Mouse (Mus musculus) cerebellum, postnatal 10 days (tissue): ENCODE results near the gene Socs2.

Experiments used
- DNase-seq, 2 experiments: peaks; one replicate each; pipeline ENCODE4 v3.0.0; 2021; ENCODE audit warnings: mixed read lengths in 2 of 2

Gene Socs2

DNA sequence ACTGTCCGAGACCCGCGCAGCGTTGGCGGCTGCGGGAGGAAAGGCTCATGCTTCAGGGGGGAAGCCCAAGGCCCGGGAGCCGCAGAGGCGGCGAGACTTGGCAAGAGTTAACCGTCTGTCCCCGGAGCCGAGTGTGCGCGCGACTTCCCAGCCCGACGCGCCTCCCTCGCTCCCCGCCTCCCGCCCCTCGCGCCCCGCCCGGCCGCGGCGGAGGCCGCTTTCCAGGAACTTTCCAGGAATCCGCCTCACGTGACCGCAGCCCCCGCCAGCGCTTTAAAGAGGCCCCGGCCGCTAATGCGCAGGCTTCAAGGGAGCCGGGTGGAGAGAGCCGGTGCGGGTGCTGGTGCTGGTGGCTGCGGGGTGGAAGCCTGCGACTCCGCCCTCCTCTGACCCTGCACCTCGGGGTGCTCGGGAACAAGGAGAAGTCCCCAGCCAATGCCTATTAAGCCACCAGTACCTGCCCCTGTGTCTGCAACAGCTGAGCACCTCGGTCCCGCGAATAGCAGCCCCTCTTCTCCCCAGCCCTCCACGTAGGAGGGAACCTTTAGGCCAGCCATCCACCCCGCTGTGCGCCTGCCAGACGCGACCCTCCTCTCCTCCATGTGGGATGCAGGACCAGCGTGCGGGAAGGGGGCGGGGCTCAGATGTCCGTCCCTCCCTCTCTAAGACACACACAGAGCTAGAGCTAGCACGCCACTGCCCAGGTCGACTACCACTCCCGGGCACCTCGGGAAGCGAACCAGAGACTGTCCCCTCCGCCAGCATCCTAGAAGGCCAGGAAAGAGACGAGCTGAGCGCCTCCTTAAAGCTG, at the start of gene Socs2:
Gene Socs2, minus strand, starts transcription at position 496 of the 811 bp plus-strand sequence.
- DNase-seq = peak; percentile 96 to 97

DNA sequence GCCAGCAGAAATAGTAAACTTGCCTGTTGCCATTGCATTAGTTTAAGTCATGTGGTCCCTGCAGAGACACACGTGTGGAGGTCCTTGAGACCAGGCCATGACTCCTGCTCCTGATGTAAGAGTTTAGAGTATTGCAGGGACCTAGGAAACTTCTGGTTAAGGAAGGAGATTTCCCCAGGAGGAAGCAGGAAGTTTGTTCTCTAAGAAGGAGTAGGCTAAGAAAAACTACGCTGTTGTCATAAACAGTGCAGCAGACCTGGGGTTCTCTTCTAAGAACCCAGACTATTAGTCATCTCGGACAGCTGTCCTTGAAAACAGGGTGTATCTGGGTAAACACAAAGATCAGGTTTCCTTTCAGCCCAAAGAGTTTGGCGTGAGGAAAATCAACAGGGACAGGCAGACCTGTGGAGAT, 48.5 kb upstream of the Socs2 start:
- DNase-seq = no peak

DNA sequence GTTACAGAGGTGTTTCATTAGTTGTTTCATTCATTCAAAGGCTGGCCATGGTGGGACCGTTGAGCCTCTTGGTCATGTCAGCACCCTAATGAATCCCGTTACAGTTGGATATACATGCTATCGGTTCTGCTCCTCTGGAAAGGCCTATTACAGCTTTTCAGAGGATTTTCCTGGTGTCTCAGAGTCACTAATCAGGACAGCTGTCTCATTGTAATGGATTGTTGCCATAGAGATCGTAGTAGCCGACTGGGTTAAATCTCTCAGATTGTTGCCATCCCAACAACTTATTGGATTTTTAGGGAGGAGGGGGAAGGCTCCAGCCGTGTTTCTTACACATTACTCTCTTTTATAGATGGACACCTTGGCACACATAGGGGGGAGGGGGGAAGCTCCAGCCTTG, 47.5 kb upstream of the Socs2 start:
- DNase-seq = no peak

DNA sequence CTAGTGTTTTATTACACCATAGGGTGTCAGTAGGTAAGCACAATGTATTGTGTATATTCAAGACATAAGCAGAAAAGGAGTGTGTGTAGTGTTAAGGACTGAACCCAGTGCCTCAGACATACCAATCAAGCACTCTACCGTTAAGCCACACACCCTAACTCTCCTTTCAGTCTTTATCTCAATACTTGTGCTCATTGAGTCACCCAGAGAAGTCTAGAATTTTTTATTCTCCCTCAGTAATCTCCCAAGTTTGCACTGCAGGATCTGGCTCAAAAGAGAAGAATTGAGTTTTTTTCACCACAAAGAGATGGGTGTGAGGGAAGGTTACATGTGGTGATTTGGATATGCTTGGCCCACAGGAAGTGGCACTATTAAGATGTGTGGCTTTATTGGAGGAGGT, 45.3 kb upstream of the Socs2 start:
- DNase-seq = no peak

DNA sequence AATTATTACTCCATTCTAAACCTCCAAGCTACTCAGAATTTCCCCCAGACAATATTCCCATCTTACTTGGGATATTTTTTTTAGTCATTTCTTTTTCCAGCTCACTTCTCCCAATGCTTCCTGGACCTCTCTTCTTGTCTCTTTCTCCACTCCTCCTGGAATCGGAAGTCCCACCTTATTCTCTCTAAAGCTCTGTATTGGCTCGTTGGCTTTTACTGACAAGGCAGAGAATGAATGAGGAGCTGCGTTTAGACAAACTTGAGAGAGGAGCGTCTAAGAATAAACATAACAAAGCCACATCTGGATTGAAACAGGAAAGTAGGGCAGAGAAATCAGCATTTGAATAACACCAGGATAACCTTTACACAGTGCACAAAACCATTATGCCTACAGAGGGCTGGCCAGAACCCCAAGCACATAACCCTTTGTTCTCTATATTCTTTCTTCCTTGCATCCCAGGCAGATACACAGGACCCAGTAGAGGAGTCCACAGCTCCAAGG, 44.1 kb upstream of the Socs2 start:
- DNase-seq = no peak

DNA sequence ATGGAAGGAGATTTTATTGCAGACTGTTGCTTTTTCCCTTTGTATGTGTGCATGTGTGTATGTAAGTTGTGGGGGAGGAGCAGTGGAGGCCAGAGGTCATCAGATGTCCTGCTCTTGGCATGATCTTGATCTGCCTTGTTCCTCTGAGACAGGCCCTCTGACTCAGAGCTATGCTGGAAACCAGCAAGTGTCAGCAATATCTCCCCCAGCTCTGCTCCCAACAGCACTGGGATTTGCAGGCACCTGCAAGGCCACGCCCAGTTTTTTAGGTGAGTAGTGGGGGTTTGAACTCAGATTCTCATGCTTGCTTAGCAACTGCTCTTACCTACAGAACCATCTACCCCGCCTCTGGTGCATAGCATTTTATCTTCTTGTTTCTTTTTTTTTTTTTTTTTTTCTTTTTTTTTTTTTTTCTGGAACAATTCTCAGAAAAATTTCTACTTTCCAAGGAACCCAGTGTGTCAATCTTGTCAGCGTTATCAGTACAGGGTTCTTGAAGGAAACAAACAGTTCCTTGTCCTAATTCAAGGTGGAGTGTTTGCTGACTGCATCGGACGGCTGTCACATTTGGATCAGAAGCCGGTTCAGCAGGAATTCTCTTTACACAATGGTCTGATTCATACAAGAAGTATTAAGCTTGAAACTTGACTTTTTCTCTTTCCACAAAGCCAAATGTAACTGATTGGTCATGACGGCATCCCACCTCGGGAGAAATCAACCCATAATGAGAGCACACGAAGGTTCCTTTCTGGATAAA, 41.2 kb upstream of the Socs2 start:
- DNase-seq = no peak

DNA sequence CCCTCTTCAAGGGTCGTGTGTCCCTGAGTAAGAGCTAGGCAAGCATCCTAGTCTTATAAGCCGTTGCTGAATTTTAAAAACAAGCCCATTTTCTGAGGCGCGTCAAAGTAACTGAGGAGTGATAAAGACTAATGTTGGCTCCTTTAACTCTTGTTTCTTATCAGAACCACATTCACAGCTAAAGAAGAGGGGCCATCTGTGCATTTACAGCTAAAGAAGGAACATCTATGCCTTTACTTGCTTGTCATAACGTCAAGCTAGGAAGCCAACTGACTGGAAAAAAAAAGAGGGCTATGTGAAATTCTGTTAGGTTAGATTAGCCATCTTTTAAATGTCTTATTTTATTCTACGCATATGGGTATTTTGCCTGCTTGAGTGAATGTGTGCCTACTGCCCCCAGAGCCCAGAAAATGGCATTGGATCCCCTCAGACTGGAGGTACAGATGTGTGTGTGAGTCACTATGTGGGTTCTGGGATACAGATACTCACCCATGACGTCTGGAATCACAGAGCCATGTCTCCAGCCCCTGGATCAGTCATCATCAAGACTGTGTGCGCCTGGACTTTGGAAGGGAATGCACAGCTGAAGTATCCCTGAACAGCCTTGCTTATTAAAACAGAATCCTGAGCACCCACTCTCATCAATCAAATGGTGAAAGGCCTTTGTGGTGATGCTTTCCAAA, 40.5 kb upstream of the Socs2 start:
- DNase-seq = no peak

DNA sequence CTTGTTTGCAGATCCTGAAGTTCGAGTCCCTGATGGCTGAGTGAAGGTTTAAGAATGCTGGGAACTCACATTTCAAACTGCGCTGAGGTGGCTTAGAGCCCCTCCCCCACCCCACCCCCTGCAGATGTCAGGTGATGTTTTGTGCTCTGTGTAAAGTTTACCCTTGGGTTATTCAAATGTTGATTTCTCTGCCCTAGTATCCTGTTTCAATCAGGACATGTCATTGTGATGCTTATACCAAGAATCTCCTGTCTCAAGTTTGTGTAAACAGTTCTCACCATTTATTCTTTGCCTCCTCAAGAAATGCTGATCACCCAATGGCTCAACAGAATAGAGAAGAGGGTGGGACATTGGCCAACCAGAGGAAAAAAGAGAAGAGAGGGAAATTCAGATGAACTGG, 39.1 kb upstream of the Socs2 start:
- no peak for DNase-seq

DNA sequence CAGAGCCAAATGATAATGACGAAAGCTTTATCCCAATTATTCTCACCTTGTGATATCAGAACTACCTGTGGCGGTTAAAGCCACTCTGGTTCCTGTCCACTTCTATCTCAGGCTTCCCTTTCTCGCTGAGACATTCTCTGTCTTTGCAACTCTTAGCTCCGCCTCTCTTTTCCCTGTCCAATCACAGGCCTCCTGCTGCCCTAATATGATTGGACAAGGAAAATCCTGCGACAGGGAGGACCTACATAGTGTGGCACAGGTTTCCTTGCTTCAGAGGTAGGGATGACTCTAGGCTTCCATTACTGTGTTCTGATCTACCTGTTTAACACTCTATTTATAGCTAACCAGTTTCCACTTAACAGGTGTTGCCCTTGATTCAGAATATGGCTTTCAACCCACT, 36.3 kb upstream of the Socs2 start:
- DNase-seq = no peak

DNA sequence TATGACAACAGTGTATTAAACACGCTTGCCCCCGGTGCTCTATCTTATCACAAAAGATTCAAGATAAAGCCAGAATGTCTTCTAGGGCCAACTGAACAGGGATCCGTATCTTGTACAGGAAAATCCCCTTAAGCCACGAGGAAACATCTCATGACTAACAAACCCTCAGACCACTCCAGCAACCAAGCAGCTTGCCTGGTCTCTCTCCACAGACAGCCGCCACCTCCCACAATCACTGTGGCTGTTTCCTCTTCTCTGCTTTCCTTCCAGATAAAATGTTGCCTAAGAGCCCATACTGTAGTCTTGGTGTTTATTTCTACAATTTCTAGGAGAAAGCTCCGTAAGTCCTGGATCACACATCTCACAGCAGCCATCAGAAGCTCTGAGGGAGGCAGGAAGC, 32.1 kb upstream of the Socs2 start:
- no peak for DNase-seq

DNA sequence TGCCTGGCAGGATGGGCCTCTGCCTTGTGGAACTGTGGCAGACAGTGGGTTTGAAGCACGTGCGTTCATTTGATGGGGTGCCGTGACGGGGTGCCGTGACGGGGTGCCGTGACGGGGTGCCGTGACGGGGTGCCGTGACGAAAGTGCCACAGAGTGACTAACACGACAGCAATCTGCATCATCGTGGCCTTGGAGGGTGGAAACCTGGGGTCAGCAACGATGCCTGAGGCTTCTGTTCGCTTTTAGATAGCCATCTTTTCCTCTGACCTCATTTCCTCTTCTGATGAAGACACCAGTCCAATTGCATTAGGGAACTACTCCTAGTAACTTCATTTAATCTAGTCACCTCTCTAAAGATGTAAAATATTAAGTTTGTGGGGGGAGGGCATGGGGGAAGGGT, 31.0 kb upstream of the Socs2 start:
- no peak for DNase-seq

DNA sequence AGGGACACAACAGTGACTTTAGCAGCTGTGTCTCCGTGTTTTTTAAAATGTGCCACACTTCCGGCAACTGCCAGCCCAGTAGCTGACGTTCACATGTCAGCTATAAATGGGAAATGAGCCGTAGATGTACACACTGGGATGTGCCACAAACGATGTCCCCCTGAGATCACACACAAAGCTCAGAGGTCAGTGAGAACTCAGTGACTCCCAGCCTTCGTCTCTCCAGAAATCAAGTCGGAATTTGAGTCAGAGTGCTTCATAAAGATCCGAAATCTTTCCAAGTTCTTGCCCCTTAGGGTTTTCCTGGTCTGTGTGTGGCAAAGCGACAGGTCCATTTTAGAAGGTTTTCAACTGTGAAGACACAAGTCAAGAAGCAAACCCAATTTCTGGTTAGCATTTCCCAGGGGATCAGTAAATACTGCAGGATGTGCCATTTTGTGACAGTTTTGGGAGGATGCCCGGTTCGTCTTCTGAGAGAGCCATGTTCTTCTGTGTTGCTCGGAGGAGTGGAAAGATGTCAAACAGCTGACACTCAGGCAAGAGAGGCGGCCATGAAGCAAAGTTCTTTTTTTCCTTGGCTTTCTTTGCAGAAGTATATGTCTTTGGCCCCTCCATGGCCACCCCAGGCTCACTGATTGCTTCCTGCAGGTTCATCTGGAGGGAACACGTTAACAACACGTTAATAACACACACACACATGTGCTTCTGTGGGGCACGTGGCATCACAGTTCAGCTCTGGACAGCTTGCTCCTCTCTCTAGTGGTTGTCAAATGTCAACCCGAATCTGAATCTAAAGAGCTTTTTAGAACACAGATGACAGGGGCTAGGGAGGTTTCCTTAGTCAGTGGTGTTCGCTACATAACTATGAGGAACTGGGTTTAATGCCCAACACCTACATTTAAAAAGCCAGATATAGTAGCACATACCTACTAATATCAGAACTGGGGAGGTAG, 28.4 kb upstream of the Socs2 start:
- DNase-seq = peak; percentile 74

DNA sequence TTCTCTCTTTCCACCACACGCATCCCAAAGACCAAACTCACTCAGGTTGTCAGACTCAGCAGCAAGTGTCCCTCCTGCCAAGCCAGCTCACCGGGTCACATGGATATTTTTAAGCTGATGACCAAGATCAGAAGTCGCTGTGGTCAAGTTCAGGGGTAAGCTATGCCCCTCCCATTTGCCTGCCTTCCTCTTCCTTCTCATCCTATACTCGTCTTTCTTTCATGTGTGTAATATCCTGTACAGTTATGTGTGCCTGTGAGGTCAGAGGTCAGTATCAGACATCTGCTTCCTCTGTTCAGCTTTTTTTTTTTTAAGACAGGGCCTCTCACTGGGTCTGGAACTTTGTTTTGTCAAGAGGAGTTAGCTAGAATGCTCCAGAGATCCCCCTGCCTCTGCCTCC, 25.4 kb upstream of the Socs2 start:
- DNase-seq = no peak

DNA sequence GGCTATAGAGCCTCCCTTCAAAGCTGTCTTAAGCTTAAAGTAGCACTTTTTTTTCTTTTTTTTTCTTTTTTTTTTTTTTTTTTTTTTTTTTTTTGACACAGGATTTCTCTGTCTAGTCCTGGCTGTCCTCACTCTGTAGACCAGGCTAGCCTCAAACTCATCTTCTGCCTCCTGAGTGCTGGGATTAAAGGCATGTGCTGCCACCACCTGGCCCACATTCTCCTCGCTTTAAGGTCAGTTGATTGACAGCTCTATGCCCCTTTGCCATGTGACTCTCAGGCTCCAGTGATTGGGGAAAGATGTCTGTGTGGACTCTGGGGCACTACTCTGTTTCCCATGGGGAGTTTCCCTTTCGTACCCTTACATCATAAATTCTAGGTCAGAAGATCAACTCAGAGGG, 23.6 kb upstream of the Socs2 start:
- DNase-seq = peak; percentile 9 to 20

DNA sequence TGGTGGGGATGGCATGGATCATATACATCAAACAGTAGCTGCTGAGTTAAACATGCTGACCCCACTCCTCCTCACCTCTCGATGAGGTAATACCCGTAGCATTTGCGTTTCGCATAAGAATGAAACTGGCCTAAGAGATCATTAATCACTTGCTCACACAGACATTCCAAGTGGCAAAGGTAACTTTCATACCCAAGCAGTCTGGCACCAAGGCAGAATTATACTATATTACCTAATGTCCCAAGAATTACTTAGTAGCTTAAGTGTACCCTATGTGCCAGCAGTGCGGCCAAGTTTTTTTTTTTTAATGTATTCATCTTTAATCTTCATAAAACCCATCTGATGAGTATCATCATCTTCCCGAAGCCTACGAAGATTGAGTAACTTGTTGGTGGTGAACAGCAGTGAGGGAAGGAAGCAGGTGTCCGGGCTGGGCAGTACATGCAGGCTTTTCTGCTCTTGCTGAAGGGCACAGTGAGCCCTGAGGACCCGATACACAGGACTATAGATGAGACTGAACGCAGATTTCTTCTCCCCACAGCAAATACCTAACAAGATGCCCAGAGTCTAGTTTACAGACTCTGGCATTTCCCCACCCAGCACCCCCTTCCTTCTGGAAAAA, 22.8 kb upstream of the Socs2 start:
- no peak for DNase-seq

DNA sequence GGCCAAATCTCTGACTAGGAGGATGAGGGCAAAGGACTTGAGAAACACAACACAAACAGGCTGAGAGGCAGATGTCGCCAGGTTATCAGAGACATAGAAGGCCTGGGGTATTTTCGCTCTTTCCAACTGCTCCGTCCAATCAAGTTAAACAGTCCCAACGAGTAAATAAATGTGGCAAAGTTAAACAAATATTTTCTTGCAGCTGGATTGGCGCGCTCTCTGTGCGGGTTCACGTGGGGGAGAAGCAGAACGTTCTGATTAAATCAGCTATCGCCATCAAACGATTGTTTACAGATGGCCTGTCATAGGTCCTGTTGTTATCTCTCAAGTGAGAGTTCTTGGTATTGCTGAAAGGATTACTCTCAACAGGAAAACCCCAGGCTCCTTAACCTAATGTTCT, 22.0 kb upstream of the Socs2 start:
- DNase-seq = no peak

DNA sequence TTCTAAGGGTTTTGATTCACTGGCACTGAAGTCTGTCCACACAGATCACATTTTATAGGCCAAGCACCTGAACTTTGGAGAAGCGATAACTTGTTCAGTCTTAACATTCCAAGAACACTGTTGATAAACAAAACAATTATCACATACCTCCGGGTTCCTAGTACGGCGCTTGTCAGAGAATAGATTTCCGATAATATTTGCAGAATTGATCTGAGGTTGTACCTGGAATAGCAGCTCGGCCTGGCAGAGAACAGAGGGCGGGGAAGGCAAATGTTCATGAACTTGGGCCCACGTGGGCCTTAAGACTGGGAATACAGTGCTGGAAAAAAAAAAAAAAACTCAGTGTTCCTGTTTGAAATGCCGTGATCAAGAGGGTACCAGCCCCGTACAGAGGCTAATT, 13.3 kb upstream of the Socs2 start:
- no peak for DNase-seq

DNA sequence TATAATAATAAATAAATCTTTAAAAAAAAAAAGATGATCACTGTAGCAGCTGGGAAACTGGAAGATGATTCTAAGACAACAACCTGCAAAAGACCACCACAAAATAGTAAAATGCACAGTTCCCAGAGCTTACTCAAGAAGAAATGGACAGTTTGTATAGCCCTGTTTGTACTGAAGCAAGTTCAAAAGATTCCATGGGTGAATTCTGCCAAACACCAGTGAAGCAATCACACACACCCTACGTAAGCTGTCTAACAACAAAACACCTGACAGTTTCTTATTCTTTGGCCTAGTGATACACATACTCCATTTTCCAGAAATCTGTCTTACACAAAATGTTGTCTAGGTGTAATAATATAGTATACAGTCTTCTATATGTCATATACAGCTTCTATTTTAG, 12.1 kb upstream of the Socs2 start:
- DNase-seq = no peak

DNA sequence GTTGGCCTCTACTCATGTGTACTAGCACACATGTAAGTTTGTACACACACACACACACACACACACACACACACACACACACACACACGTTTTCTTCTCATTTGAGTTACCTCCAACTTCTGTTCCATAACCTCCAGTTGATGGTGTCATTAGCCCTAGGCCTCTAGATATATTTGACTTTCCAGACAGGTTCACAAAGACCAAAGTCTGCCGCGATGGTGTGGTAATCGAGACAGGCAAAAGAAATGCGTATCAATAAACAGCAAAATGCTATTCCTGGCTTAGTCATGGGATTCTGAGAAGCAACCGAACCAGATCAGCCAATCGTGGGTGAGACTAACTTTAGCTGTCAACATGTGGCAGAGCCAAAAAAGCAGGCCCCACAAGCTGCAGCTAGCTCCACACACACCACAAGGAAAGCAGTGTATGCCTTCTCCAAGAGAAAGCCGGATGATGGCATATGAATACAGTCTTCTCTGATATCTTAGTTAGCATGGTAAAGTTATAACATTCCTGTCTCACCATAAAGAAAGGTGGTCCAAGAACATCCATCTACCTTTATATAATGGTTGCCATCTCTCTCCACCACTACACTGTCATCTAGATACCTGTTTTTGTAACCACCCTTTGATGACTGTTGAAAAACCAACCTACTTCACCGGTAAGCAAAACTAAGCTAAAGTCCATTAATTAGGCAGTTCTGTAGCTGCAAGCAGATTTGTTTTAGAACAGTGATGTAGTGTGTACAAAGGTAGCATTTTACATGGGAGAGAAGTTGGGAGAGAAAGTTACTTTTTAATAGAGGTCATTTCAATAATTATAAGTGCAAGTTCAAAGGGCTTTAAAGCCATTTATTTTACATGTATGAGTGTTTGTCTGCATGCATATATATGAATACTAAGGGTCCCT, 9.5 kb upstream of the Socs2 start:
- DNase-seq = no peak

DNA sequence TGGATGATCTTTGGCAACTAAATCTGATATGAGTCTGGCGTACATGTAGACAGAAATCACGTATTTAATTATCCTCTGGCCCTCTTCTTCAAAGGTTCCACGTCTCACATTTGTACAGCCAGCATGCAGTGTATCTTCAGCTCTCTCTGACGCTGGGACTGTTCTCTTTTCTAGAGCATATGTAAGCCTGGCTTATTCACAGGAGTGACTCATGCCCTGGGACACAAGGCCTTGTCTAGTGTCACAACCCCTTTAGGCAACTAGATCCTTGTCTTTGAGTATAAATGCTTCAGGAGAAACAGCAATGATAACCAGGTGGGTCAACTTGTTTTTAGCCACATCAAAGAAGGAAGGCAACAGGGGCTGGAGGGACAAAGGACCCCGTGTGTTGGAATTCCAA, 5.7 kb upstream of the Socs2 start:
- no peak for DNase-seq

DNA sequence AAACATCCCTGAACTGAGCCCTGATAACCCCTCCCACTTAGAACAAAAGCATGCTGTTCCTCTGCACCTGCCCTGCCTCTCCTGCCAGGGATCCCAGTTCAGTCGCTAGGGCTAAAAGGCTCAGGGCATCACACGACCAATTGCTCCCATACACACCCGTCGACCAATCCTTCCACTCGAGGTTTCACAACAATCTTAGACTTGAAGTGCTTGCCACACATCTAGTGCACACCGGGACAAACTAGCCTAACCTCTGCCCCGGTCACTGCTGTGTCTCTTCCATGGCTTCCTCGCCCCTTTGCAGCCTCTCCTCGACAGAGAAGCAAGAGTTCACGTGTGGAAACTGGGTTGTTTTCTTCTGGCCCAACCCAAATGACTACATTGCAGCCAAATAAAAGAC, 3.3 kb upstream of the Socs2 start:
- DNase-seq = no peak
